Mouse (Mus musculus): ENCODE results near the gene Tlr2.
A peak's percentile ranks its signal among the peaks of the same experiment; 100 is the strongest.

Gene Tlr2

GRCm38 (mm10) chr3:83827684-83828083, 13.9 kb downstream of the Tlr2 start:
- DNase-seq (ENCODE audit: low spot score) = no peak

- no peak for DNase-seq (ENCODE audit: low spot score)
These were observed 17.8 kb downstream of the Tlr2 start for GRCm38 (mm10) chr3:83823774-83824173.

- no peak for DNase-seq (ENCODE audit: low spot score)
These were observed 25.1 kb downstream of the Tlr2 start for GRCm38 (mm10) chr3:83816372-83816925.

- no peak for DNase-seq (ENCODE audit: low spot score)
These were observed 28.7 kb downstream of the Tlr2 start for GRCm38 (mm10) chr3:83812863-83813262.

GRCm38 (mm10) chr3:83811987-83812386, 29.6 kb downstream of the Tlr2 start:
- DNase-seq (ENCODE audit: low spot score) = no peak

- DNase-seq (ENCODE audit: low spot score) = no peak
These were observed 33.1 kb downstream of the Tlr2 start for GRCm38 (mm10) chr3:83808483-83808882.

GRCm38 (mm10) chr3:83801649-83802155, 39.9 kb downstream of the Tlr2 start:
- no peak for DNase-seq (ENCODE audit: low spot score)

- DNase-seq (ENCODE audit: low spot score) = no peak
These were observed 42.1 kb downstream of the Tlr2 start for GRCm38 (mm10) chr3:83799486-83799885.

GRCm38 (mm10) chr3:83797828-83798227, 43.7 kb downstream of the Tlr2 start:
- DNase-seq (ENCODE audit: low spot score) = peak; percentile 79

GRCm38 (mm10) chr3:83797098-83797497, 44.5 kb downstream of the Tlr2 start:
- no peak for DNase-seq (ENCODE audit: low spot score)

- DNase-seq (ENCODE audit: low spot score) = no peak
These were observed 50.1 kb downstream of the Tlr2 start for GRCm38 (mm10) chr3:83791444-83791843.

GRCm38 (mm10) chr3:83789651-83790451, 51.7 kb downstream of the Tlr2 start:
- no peak for DNase-seq (ENCODE audit: low spot score)

GRCm38 (mm10) chr3:83787776-83788305, 53.7 kb downstream of the Tlr2 start:
- DNase-seq (ENCODE audit: low spot score) = no peak

GRCm38 (mm10) chr3:83787086-83787485, 54.5 kb downstream of the Tlr2 start:
- no peak for DNase-seq (ENCODE audit: low spot score)

Measured in testis, postnatal 10 days (tissue).